Mouse (Mus musculus): ENCODE data around the gene Dennd1c. TPM values are rescaled to one million over a fixed set of nuclear protein-coding genes. Genes with fewer than 3 reads are reported as not detected.

The Dennd1c gene
- polyA plus RNA-seq, 1 experiment from 2014 or later = 3.6 TPM

- H3K27me3 ChIP-seq (ENCODE audit: insufficient read depth, poor library complexity, severe bottlenecking) = no peaks in the 10 kb centered on the region
- peaks cover 26% of the 10 kb centered on the region for H3K4me1 ChIP-seq (replicated peaks)
- DNase-seq (ENCODE audit: low spot score) = no peak
- no peaks in the 10 kb centered on the region for H3K9me3 ChIP-seq
- H3K27ac ChIP-seq = no peak overlapping the region
- WGBS = 56% methylated on average over 8 of the region's 8 CpGs
- H3K4me3 ChIP-seq = peak overlapping the region; percentile 77
- peaks cover 50% of the 10 kb centered on the region for H3K36me3 ChIP-seq
These were observed 48.6 kb downstream of the Dennd1c start for GRCm38 (mm10) chr17:57029691-57030090.

DNA sequence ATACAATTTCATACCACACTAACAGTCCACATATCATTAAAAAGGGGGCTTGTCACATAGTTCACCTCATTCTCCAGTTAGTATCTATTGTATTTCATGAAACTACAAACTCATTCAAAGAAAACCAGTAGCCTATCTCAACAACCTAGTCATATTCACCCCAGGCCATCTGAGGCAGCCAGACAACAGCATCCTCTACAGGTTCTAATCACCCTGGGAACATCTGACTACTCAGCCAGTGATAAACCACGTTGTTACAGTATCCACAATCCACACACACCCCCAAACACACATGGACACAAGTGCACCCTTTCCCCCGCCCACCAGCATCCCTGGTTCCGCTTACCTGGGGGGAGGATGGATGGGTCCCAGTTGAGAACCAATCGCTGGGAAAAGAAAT, 50.8 kb downstream of the Dennd1c start:
- 91% methylated on average over 4 of the region's 4 CpGs for WGBS
- peaks cover 72% of the 10 kb centered on the region for H3K36me3 ChIP-seq
- no peak overlapping the region for H3K27ac ChIP-seq
- DNase-seq (ENCODE audit: low spot score) = no peak
- H3K4me3 ChIP-seq = no peak overlapping the region
- peaks cover 22% of the 10 kb centered on the region for H3K4me1 ChIP-seq (replicated peaks)
- H3K27me3 ChIP-seq (ENCODE audit: insufficient read depth, poor library complexity, severe bottlenecking) = no peaks in the 10 kb centered on the region
- H3K9me3 ChIP-seq = no peaks in the 10 kb centered on the region

GRCm38 (mm10) chr17:57020960-57021359, 57.4 kb downstream of the Dennd1c start:
- H3K4me3 ChIP-seq = no peak overlapping the region
- 92% methylated on average over 5 of the region's 5 CpGs for WGBS
- peaks cover 69% of the 10 kb centered on the region for H3K36me3 ChIP-seq
- no peak overlapping the region for H3K27ac ChIP-seq
- H3K4me1 ChIP-seq (replicated peaks) = no peaks in the 10 kb centered on the region
- no peaks in the 10 kb centered on the region for H3K27me3 ChIP-seq (ENCODE audit: insufficient read depth, poor library complexity, severe bottlenecking)
- DNase-seq (ENCODE audit: low spot score) = no peak
- H3K9me3 ChIP-seq = no peaks in the 10 kb centered on the region

GRCm38 (mm10) chr17:57019693-57020092, 58.6 kb downstream of the Dennd1c start:
- no peak overlapping the region for H3K4me3 ChIP-seq
- no peaks in the 10 kb centered on the region for H3K27me3 ChIP-seq (ENCODE audit: insufficient read depth, poor library complexity, severe bottlenecking)
- H3K27ac ChIP-seq = no peak overlapping the region
- peaks cover 57% of the 10 kb centered on the region for H3K36me3 ChIP-seq
- no peak for DNase-seq (ENCODE audit: low spot score)
- no peaks in the 10 kb centered on the region for H3K9me3 ChIP-seq
- H3K4me1 ChIP-seq (replicated peaks) = no peaks in the 10 kb centered on the region
- 84% methylated on average over 2 of the region's 2 CpGs for WGBS

Other genes with a start within 250 kb of the Dennd1c start
- 10.9 and 13.8 TPM in 2 replicates for gene Rfx2, start 247.5 kb downstream of the Dennd1c start, polyA plus RNA-seq (2016; fragmentation: Nextera tagmentation; extraction: Ambion mirVana)
- gene Acsbg2, start 204.1 kb downstream of the Dennd1c start, polyA plus RNA-seq (2016; fragmentation: Nextera tagmentation; extraction: Ambion mirVana) = not detected in 2 replicates
- gene 1700061G19Rik, start 203.0 kb downstream of the Dennd1c start, polyA plus RNA-seq (2016; fragmentation: Nextera tagmentation; extraction: Ambion mirVana) = 0.54 and 0.63 TPM in 2 replicates
- 65.4 and 82.4 TPM in 2 replicates for gene Mllt1, start 143.1 kb downstream of the Dennd1c start, polyA plus RNA-seq (2016; fragmentation: Nextera tagmentation; extraction: Ambion mirVana)
- not detected in 2 replicates for gene Acer1, start 96.4 kb downstream of the Dennd1c start, polyA plus RNA-seq (2016; fragmentation: Nextera tagmentation; extraction: Ambion mirVana)
- 166 and 170 TPM in 2 replicates for gene Clpp, start 88.2 kb downstream of the Dennd1c start, polyA plus RNA-seq (2016; fragmentation: Nextera tagmentation; extraction: Ambion mirVana)
- 35.5 TPM in 2 replicates for gene Alkbh7, start 81.2 kb downstream of the Dennd1c start, polyA plus RNA-seq (2016; fragmentation: Nextera tagmentation; extraction: Ambion mirVana)
- gene Pspn, start 78.5 kb downstream of the Dennd1c start, polyA plus RNA-seq (2016; fragmentation: Nextera tagmentation; extraction: Ambion mirVana) = not detected in 2 replicates
- gene Gtf2f1, start 67.2 kb downstream of the Dennd1c start, polyA plus RNA-seq (2016; fragmentation: Nextera tagmentation; extraction: Ambion mirVana) = 71.0 and 78.3 TPM in 2 replicates
- 0.41 and 0.43 TPM in 2 replicates for gene Gm17949, start 67.0 kb downstream of the Dennd1c start, polyA plus RNA-seq (2016; fragmentation: Nextera tagmentation; extraction: Ambion mirVana)
- gene Khsrp, start 47.0 kb downstream of the Dennd1c start, polyA plus RNA-seq (2016; fragmentation: Nextera tagmentation; extraction: Ambion mirVana) = 51.1 and 52.0 TPM in 2 replicates
- not detected in 2 replicates for gene Slc25a41, start 36.9 kb downstream of the Dennd1c start, polyA plus RNA-seq (2016; fragmentation: Nextera tagmentation; extraction: Ambion mirVana)
- gene Crb3, start 19.4 kb downstream of the Dennd1c start, polyA plus RNA-seq (2016; fragmentation: Nextera tagmentation; extraction: Ambion mirVana) = 5.1 and 8.2 TPM in 2 replicates
- 10.5 and 16.2 TPM in 2 replicates for gene Slc25a23, start 18.7 kb downstream of the Dennd1c start, polyA plus RNA-seq (2016; fragmentation: Nextera tagmentation; extraction: Ambion mirVana)
- gene Tubb4a, start 9.3 kb upstream of the Dennd1c start, polyA plus RNA-seq (2016; fragmentation: Nextera tagmentation; extraction: Ambion mirVana) = 66.9 and 167 TPM in 2 replicates
- 9.8 and 10.5 TPM in 2 replicates for gene Tnfsf9, start 26.8 kb upstream of the Dennd1c start, polyA plus RNA-seq (2016; fragmentation: Nextera tagmentation; extraction: Ambion mirVana)
- gene Cd70, start 71.3 kb upstream of the Dennd1c start, polyA plus RNA-seq (2016; fragmentation: Nextera tagmentation; extraction: Ambion mirVana) = 0.50 TPM in 1 of 2 replicates, not detected in the other
- 0.18 TPM in 1 of 2 replicates, not detected in the other for gene Tnfsf14, start 115.7 kb upstream of the Dennd1c start, polyA plus RNA-seq (2016; fragmentation: Nextera tagmentation; extraction: Ambion mirVana)
- 0.09 and 0.12 TPM in 2 replicates for gene C3, start 149.6 kb upstream of the Dennd1c start, polyA plus RNA-seq (2016; fragmentation: Nextera tagmentation; extraction: Ambion mirVana)
- 24.3 and 25.4 TPM in 2 replicates for gene Gpr108, start 169.9 kb upstream of the Dennd1c start, polyA plus RNA-seq (2016; fragmentation: Nextera tagmentation; extraction: Ambion mirVana)
- gene Trip10, start 170.9 kb upstream of the Dennd1c start, polyA plus RNA-seq (2016; fragmentation: Nextera tagmentation; extraction: Ambion mirVana) = 28.1 and 37.9 TPM in 2 replicates
- gene Vav1, start 200.6 kb upstream of the Dennd1c start, polyA plus RNA-seq (2016; fragmentation: Nextera tagmentation; extraction: Ambion mirVana) = 2.0 and 2.2 TPM in 2 replicates